Mouse (Mus musculus): ENCODE measurements around the gene Golga2. TPM values are rescaled to one million over a fixed set of nuclear protein-coding genes. Genes with fewer than 3 reads are reported as not detected.
A peak's percentile ranks its signal among the peaks of the same experiment; 100 is the strongest.
"Not testable (repeated sequence)": the region's sequence is repeated elsewhere in the genome, so short reads cannot be mapped to it uniquely, and the experiment has no call there.

Gene Golga2
- polyA plus RNA-seq, 1 experiment from 2014 or later = 30.0 TPM

- Histone ChIP-seq H3K36me3 (peaks cover 69% of the 10 kb centered on the region), H3K4me2 (no peak overlapping the region), H3K9me3 (no peaks in the 10 kb centered on the region), H3K27ac (replicated peaks) (no peak overlapping the region), H3K4me3 (no peak overlapping the region), H3K27me3 (no peaks in the 10 kb centered on the region), H3K9ac (no peak overlapping the region), H3K4me1 (replicated peaks) (peaks cover 3% of the 10 kb centered on the region; the same call in 1 of the 2 replicates)
- ATAC-seq (ENCODE audit: low read depth) = no peak
- WGBS = 90% methylated on average over 3 of the region's 3 CpGs
These were observed 8.1 kb downstream of the Golga2 start for GRCm38 (mm10) chr2:32295285-32295684.

- H3K36me3 ChIP-seq = peaks cover 74% of the 10 kb centered on the region
- 88% methylated on average over 2 of the region's 2 CpGs for WGBS
- not testable (repeated sequence) for H3K27ac ChIP-seq (replicated peaks); H3K9ac ChIP-seq; H3K4me1 ChIP-seq (replicated peaks); H3K27me3 ChIP-seq; H3K4me3 ChIP-seq; ATAC-seq (ENCODE audit: low read depth); H3K4me2 ChIP-seq; H3K9me3 ChIP-seq
These were observed 8.7 kb downstream of the Golga2 start for GRCm38 (mm10) chr2:32295842-32296241.

DNA sequence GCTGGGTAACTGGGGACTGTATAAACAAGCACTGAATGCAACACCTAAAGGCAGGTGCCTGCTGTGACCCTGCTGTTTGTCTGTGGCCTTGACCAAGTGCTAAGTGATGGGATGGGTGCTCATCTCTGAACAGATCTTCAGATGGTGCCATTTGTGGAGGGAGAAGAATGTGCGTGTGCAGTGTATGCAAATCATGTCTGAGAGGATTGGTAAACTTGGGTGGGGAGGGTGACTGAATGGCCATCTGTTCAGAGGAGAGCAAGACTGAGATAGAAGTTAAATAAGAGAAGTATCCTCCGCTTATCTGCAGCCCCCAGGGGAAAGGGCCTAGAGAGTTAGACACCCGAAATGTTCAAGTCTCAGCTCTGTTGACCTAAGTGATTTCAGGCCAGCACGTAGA, 12.3 kb downstream of the Golga2 start:
- WGBS = 91% methylated on average over 4 of the region's 4 CpGs
- ATAC-seq (ENCODE audit: low read depth) = no peak
- Histone ChIP-seq H3K4me1 (replicated peaks) (no peaks in the 10 kb centered on the region), H3K9me3 (no peaks in the 10 kb centered on the region), H3K4me2 (no peak overlapping the region), H3K36me3 (peaks cover 88% of the 10 kb centered on the region), H3K27ac (replicated peaks) (no peak overlapping the region), H3K27me3 (no peaks in the 10 kb centered on the region), H3K4me3 (no peak overlapping the region), H3K9ac (no peak overlapping the region)

- Histone ChIP-seq H3K27me3 (no peaks in the 10 kb centered on the region), H3K4me3 (no peak overlapping the region), H3K27ac (replicated peaks) (no peak overlapping the region), H3K4me1 (replicated peaks) (no peaks in the 10 kb centered on the region), H3K36me3 (peaks cover 99% of the 10 kb centered on the region), H3K9me3 (no peaks in the 10 kb centered on the region), H3K9ac (no peak overlapping the region), H3K4me2 (no peak overlapping the region)
- ATAC-seq (ENCODE audit: low read depth) = no peak
- 87% methylated on average over 10 of the region's 10 CpGs for WGBS
These were observed 15.8 kb downstream of the Golga2 start for GRCm38 (mm10) chr2:32302952-32303351.

GRCm38 (mm10) chr2:32304145-32304832, 17.1 kb downstream of the Golga2 start:
- Histone ChIP-seq H3K36me3 (peaks cover 99% of the 10 kb centered on the region), H3K4me3 (no peak overlapping the region), H3K27ac (replicated peaks) (no peak overlapping the region), H3K9me3 (no peaks in the 10 kb centered on the region), H3K4me2 (no peak overlapping the region), H3K9ac (0 out of 2 replicates have a peak overlapping the region, but pooled peaks have one; percentile 22), H3K4me1 (replicated peaks) (no peaks in the 10 kb centered on the region), H3K27me3 (no peaks in the 10 kb centered on the region)
- 60% methylated on average over 8 of the region's 8 CpGs for WGBS
- ATAC-seq (ENCODE audit: low read depth) = no peak

DNA sequence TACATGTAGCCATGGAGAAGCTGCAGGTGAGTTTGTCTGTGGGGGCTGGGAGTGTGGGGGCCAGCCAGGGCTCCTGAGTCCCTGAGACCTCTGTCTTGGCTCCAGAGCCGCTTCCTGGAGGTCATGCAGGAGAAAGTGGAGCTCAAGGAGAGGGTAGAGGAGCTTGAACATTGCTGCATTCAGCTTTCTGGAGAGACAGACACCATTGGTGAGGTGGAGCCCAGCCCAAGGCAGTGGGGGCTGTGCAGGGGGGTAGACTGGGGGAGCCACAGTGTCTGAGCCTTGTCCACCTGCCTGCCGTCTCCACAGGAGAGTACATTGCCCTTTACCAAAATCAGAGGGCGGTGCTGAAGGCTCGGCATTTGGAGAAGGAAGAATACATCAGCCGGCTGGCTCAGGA, 18.5 kb downstream of the Golga2 start:
- Histone ChIP-seq H3K27ac (replicated peaks) (no peak overlapping the region), H3K27me3 (peaks cover 4% of the 10 kb centered on the region; the same call in 1 of the 2 replicates)
- 91% methylated on average over 5 of the region's 5 CpGs for WGBS

GRCm38 (mm10) chr2:32306176-32306575, 19.0 kb downstream of the Golga2 start:
- H3K9ac ChIP-seq = no peak overlapping the region
- H3K27me3 ChIP-seq = peaks cover 7% of the 10 kb centered on the region
- no peak overlapping the region for H3K27ac ChIP-seq (replicated peaks)
- peaks cover 99% of the 10 kb centered on the region for H3K36me3 ChIP-seq
- H3K9me3 ChIP-seq = no peaks in the 10 kb centered on the region
- 78% methylated on average over 9 of the region's 9 CpGs for WGBS
- no peak overlapping the region for H3K4me2 ChIP-seq
- H3K4me1 ChIP-seq (replicated peaks) = peaks cover 6% of the 10 kb centered on the region; the same call in 1 of the 2 replicates
- no peak for ATAC-seq (ENCODE audit: low read depth)
- no peak overlapping the region for H3K4me3 ChIP-seq

More for the DNA sequence above, 18.5 kb downstream of the Golga2 start:
- 0 out of 2 replicates have a peak, but pooled peaks cover 2% of the 10 kb centered on the region for H3K4me1 ChIP-seq (replicated peaks)
- H3K9ac ChIP-seq = no peak overlapping the region
- H3K9me3 ChIP-seq = no peaks in the 10 kb centered on the region
- H3K36me3 ChIP-seq = peaks cover 100% of the 10 kb centered on the region
- no peak overlapping the region for H3K4me3 ChIP-seq
- ATAC-seq (ENCODE audit: low read depth) = no peak
- no peak overlapping the region for H3K4me2 ChIP-seq

GRCm38 (mm10) chr2:32307247-32307798, 20.1 kb downstream of the Golga2 start:
- no peak overlapping the region for H3K9ac ChIP-seq
- peaks cover 88% of the 10 kb centered on the region for H3K36me3 ChIP-seq
- no peak for ATAC-seq (ENCODE audit: low read depth)
- no peak overlapping the region for H3K27ac ChIP-seq (replicated peaks)
- H3K4me3 ChIP-seq = no peak overlapping the region
- no peak overlapping the region for H3K4me2 ChIP-seq
- H3K4me1 ChIP-seq (replicated peaks) = peaks cover 17% of the 10 kb centered on the region
- peaks cover 15% of the 10 kb centered on the region for H3K27me3 ChIP-seq
- no peaks in the 10 kb centered on the region for H3K9me3 ChIP-seq
- 93% methylated on average over 6 of the region's 6 CpGs for WGBS

DNA sequence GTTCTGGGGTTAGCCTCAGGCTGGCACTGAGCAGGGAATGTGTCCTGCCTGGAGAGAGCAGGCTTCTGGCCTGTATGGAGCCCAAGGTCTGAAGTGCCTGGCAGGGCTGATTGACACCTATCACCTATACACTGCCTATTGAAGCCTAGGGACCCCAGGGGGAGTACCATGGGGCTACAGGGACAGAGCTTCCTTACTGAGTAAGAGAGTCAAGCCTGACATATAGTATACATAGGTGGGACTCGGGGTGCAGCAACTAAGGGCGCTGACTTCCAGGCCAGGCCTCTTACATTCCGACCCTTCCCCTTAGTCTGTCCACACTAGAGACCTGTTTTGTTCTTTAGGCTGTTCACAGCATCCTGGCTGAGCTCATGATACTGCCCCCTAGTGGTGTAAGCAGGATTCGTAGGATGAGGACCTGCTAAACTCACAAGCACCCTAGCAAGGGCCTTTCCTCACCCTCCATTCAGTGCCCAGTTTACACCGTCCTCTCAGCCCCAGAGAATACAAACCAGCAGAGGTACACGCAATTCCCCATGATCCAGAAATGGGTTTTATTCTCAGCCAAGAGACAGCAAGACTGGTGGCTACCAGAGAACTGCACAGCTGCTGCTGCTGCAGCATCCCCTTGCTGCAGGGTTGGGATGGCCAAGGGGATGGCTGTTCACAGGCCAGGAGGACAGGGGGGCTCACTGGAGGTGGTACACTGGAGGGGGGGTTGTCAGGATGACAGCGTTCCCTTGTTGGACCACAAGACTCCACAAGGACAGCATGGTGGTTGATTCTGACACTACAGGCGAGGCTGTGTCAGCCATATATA, 21.0 kb downstream of the Golga2 start:
- WGBS = 50% methylated on average over 8 of the region's 8 CpGs
- Histone ChIP-seq H3K4me3 (no peak overlapping the region), H3K9me3 (no peaks in the 10 kb centered on the region), H3K27me3 (peaks cover 15% of the 10 kb centered on the region), H3K27ac (replicated peaks) (no peak overlapping the region), H3K9ac (no peak overlapping the region), H3K36me3 (peaks cover 80% of the 10 kb centered on the region), H3K4me2 (no peak overlapping the region), H3K4me1 (replicated peaks) (peaks cover 21% of the 10 kb centered on the region)
- ATAC-seq (ENCODE audit: low read depth) = no peak

DNA sequence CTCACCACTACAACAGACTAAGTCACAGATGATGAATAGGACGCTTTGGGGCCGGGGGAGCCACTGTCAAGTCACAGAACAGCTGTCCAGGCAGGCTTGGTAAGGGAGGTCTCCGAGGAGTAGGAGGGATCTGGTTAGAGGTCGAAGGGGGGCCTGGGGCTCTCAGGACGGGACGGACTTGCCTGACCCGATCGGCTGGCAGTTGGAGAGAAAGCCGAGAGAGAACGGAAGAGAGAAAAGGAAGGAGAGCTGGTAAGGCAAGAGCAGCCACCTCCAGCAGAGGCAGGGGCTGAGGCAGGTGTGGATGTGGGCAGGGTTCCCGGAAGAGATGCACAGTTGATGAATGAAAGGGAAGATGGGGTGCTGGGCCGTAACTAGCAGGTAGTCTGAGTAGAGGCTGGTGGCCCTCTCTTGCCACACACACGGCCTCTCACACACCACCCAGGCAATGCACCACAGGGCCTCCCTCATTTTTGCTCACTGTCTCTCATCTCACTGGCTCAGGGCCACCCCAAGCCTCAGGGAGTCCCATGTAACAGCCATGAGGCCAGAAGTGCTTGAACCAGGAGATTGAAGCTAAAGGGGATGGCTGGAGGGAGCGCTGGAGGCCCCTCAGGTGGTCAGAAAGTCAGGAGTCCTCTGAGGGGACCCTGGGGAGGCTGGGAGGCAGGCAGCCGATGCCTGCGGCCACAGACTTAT, 21.8 kb downstream of the Golga2 start:
- Histone ChIP-seq H3K27ac (replicated peaks) (0 out of 2 replicates have a peak overlapping the region, but pooled peaks have one; percentile 5), H3K27me3 (peaks cover 22% of the 10 kb centered on the region), H3K4me2 (no peak overlapping the region), H3K36me3 (peaks cover 71% of the 10 kb centered on the region), H3K4me1 (replicated peaks) (peaks cover 21% of the 10 kb centered on the region), H3K4me3 (no peak overlapping the region), H3K9ac (no peak overlapping the region), H3K9me3 (no peaks in the 10 kb centered on the region)
- ATAC-seq (ENCODE audit: low read depth) = no peak
- 87% methylated on average over 16 of the region's 16 CpGs for WGBS

- Histone ChIP-seq H3K27me3 (peaks cover 29% of the 10 kb centered on the region), H3K27ac (replicated peaks) (no peak overlapping the region), H3K4me2 (0 out of 2 replicates have a peak overlapping the region, but pooled peaks have one; percentile 90), H3K4me3 (no peak overlapping the region), H3K36me3 (peaks cover 65% of the 10 kb centered on the region), H3K9ac (no peak overlapping the region), H3K4me1 (replicated peaks) (peaks cover 21% of the 10 kb centered on the region), H3K9me3 (no peaks in the 10 kb centered on the region)
- 86% methylated on average over 18 of the region's 18 CpGs for WGBS
- no peak for ATAC-seq (ENCODE audit: low read depth)
These were observed 23.1 kb downstream of the Golga2 start for GRCm38 (mm10) chr2:32310096-32310845.
